10 mouse cellular contexts compared by ENCODE assay signal in the genomic region with DNA sequence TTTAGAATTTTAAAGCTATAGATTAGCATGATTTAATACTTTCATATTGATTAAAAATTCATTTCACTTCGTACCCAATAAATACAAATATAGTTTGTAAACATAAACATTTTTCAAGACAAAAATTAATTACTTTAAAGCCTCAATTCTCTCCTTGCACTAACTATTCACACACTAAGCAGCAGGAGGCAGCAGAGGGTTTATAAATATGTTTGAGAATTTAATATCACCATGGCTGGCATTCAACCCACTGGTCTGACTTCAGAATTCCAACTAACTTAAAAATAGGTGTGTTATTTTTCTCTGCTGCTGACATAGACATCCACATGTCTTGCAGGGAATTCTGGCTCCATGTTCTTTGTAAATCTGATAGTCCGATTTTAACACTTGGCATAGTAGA. TPM values are rescaled to one million over a fixed set of nuclear protein-coding genes. Genes with fewer than 3 reads are reported as not detected.
DNase-seq lines count a peak whose midpoint lies in the region; ATAC-seq lines count a peak whose summit lies in the region.
"Had no signal": no experiment of that assay in that cellular context is flagged by ENCODE, and none has a peak within 500 bp of the region (broad histone marks: within the 10 kb centered on the region; RNA-seq: fewer than 3 reads in every experiment).

No protein-coding gene starts in this region.

- peaks cover 6% of the 10 kb centered on the region; the same call in 1 of the 2 replicates for H3K36me3 ChIP-seq in kidney, embryonic 14.5 days (ENCODE audit: control insufficient read depth, insufficient read depth, low read length)
- H3K36me3 ChIP-seq: embryonic facial prominence, embryonic 12.5 days had no signal

- no peaks in the 10 kb centered on the region for H3K27me3 ChIP-seq in kidney, embryonic 14.5 days (ENCODE audit: control insufficient read depth, insufficient read depth, low read length)
- H3K27me3 ChIP-seq: embryonic facial prominence, embryonic 12.5 days had no signal

- no peaks in the 10 kb centered on the region for H3K4me1 ChIP-seq in kidney, embryonic 14.5 days (ENCODE audit: control insufficient read depth, insufficient read depth, low read length)
- H3K4me1 ChIP-seq: embryonic facial prominence, embryonic 12.5 days had no signal

- H3K4me2 ChIP-seq in kidney, embryonic 14.5 days (replicated peaks; ENCODE audit: low read depth, low read length) = no peak overlapping the region
- H3K4me2 ChIP-seq: embryonic facial prominence, embryonic 12.5 days had no signal

- ATAC-seq in kidney, embryonic 14.5 days (ENCODE audit: low FRiP score, low TSS enrichment) = no peak
- ATAC-seq in activated CD4-positive, CD25-positive, alpha-beta regulatory T cell, adult 4 months = peak; percentile 68
- peak; percentile 72 for ATAC-seq in megakaryocyte, adult 5-6 weeks (ENCODE audit: poor library complexity, severe bottlenecking)

- H3K4me3 ChIP-seq in kidney, embryonic 14.5 days (ENCODE audit: low read length) = no peak overlapping the region
- H3K4me3 ChIP-seq: embryonic facial prominence, embryonic 12.5 days had no signal

- no peak overlapping the region for H3K27ac ChIP-seq in kidney, embryonic 14.5 days (ENCODE audit: low read depth, low read length)
- H3K27ac ChIP-seq: embryonic facial prominence, embryonic 12.5 days had no signal

- 71% methylated on average over 2 of the region's 2 CpGs for WGBS in kidney, embryonic 14.5 days

- no peak overlapping the region for H3K9ac ChIP-seq in kidney, embryonic 14.5 days (ENCODE audit: low read depth, low read length)
- H3K9ac ChIP-seq: embryonic facial prominence, embryonic 12.5 days had no signal

- H3K9me3 ChIP-seq in kidney, embryonic 14.5 days (ENCODE audit: control insufficient read depth, low read length) = no peaks in the 10 kb centered on the region
- H3K9me3 ChIP-seq: embryonic facial prominence, embryonic 12.5 days had no signal

- intact Hi-C loops in heart, postnatal 14 days (cut with DNase I) = no loop called here

- DNase-seq in adrenal gland, postnatal 10 days = peak; percentile 58
- DNase-seq in adrenal gland, adult 2 months = no peak
- DNase-seq in kidney, postnatal 36 days = peak; percentile 39 to 64
- peak; percentile 47 to 77 for DNase-seq in heart, postnatal 14 days
- DNase-seq in spleen, postnatal 14 days (ENCODE audit: low spot score in 2 of 2) = no peak

RNA-seq across cellular contexts. Expression of a gene that starts 15.2 kb away (rescaled TPM):
- total RNA-seq in adrenal gland, postnatal 10 days (2021) = 10 to 100 TPM; 59.1 to 60.4 TPM
- total RNA-seq in adrenal gland, adult 2 months (2021) = 10 to 100 TPM; 46.0 to 59.0 TPM
- 17.1 and 18.3 TPM in 2 replicates for polyA plus RNA-seq in adrenal gland, adult 2 months (2012; rRNA removed)
- 91.8 and 125 TPM in 2 replicates for polyA plus RNA-seq in kidney, embryonic 14.5 days (2014; fragmentation: Nextera tagmentation; extraction: Ambion mirVana)
- 100 to 1,000 TPM in 1 of 2 experiments, 10 to 100 TPM in 1; 97.1 to 130 TPM for polyA plus RNA-seq in activated CD4-positive, CD25-positive, alpha-beta regulatory T cell, adult 4 months (2017; shearing (Covaris generic))
- total RNA-seq in heart, postnatal 14 days (2021) = 10 to 100 TPM; 85.8 to 97.7 TPM
- 75.4 and 89.8 TPM in 2 replicates for total RNA-seq in megakaryocyte, adult 5-6 weeks (2015)
- total RNA-seq in megakaryocyte, adult 5-6 weeks (2017) = 40.3 and 41.2 TPM in 2 replicates

RNA-seq across cellular contexts. Expression of a gene that starts 20.1 kb away (rescaled TPM):
- total RNA-seq in adrenal gland, postnatal 10 days (2021) = not detected
- not detected for total RNA-seq in adrenal gland, adult 2 months (2021)
- not detected in 2 replicates for polyA plus RNA-seq in adrenal gland, adult 2 months (2012; rRNA removed)
- not detected in 2 replicates for polyA plus RNA-seq in kidney, embryonic 14.5 days (2014; fragmentation: Nextera tagmentation; extraction: Ambion mirVana)
- polyA plus RNA-seq in activated CD4-positive, CD25-positive, alpha-beta regulatory T cell, adult 4 months (2017; shearing (Covaris generic)) = not detected
- total RNA-seq in heart, postnatal 14 days (2021) = not detected
- total RNA-seq in megakaryocyte, adult 5-6 weeks (2015) = not detected in 2 replicates
- not detected in 2 replicates for total RNA-seq in megakaryocyte, adult 5-6 weeks (2017)
- total RNA-seq: left cerebral cortex, adult 18-20 months had no signal
- polyA plus RNA-seq: embryonic facial prominence, embryonic 12.5 days had no signal

RNA-seq across cellular contexts. Expression of a gene that starts 44.3 kb away (rescaled TPM):
- 10 to 100 TPM in 1 of 2 experiments, 1 to 10 TPM in 1; 7.5 to 17.9 TPM for total RNA-seq in adrenal gland, postnatal 10 days (2021)
- total RNA-seq in adrenal gland, adult 2 months (2021) = not detected
- not detected in 2 replicates for polyA plus RNA-seq in adrenal gland, adult 2 months (2012; rRNA removed)
- polyA plus RNA-seq in kidney, embryonic 14.5 days (2014; fragmentation: Nextera tagmentation; extraction: Ambion mirVana) = not detected in 2 replicates
- not detected for polyA plus RNA-seq in activated CD4-positive, CD25-positive, alpha-beta regulatory T cell, adult 4 months (2017; shearing (Covaris generic))
- total RNA-seq in heart, postnatal 14 days (2021) = not detected
- total RNA-seq in megakaryocyte, adult 5-6 weeks (2015) = not detected in 2 replicates
- total RNA-seq in megakaryocyte, adult 5-6 weeks (2017) = not detected in 2 replicates
- total RNA-seq: left cerebral cortex, adult 18-20 months had no signal
- polyA plus RNA-seq: embryonic facial prominence, embryonic 12.5 days had no signal

RNA-seq across cellular contexts. Expression of a gene that starts 45.1 kb away (rescaled TPM):
- 10 to 100 TPM; 19.7 to 24.0 TPM for total RNA-seq in adrenal gland, postnatal 10 days (2021)
- total RNA-seq in adrenal gland, adult 2 months (2021) = 10 to 100 TPM; 26.1 to 27.5 TPM
- 2.0 and 3.3 TPM in 2 replicates for polyA plus RNA-seq in adrenal gland, adult 2 months (2012; rRNA removed)
- 7.1 and 16.4 TPM in 2 replicates for polyA plus RNA-seq in kidney, embryonic 14.5 days (2014; fragmentation: Nextera tagmentation; extraction: Ambion mirVana)
- polyA plus RNA-seq in activated CD4-positive, CD25-positive, alpha-beta regulatory T cell, adult 4 months (2017; shearing (Covaris generic)) = 10 to 100 TPM; 10.9 to 14.1 TPM
- total RNA-seq in heart, postnatal 14 days (2021) = 1 to 10 TPM; 8.3 to 9.2 TPM
- total RNA-seq in megakaryocyte, adult 5-6 weeks (2015) = 4.8 and 6.0 TPM in 2 replicates
- 5.6 and 8.4 TPM in 2 replicates for total RNA-seq in megakaryocyte, adult 5-6 weeks (2017)

Comparison
In these comparisons a context has a peak if more than half of its experiments do, and no peak if none do; other contexts are left out.
1. DNase-seq: peak in adrenal gland, postnatal 10 days (single experiment), kidney, postnatal 36 days (2 of 2) and heart, postnatal 14 days (2 of 2); none in adrenal gland, adult 2 months (single experiment) and spleen, postnatal 14 days (0 of 2).
2. RNA of a gene that starts 44.3 kb away (total RNA-seq): 7.5 to 17.9 TPM in adrenal gland, postnatal 10 days; not detected in adrenal gland, adult 2 months, not detected in heart, postnatal 14 days and not detected in megakaryocyte, adult 5-6 weeks; every median in the first group is over 4 times any median in the second.